27 mouse cellular contexts compared by ENCODE assay signal in genomic region chr19:15948867-15949266, GRCm38 (mm10).
"Had no signal": no experiment of that assay in that cellular context is flagged by ENCODE, and none has a peak within 500 bp of the region (broad histone marks: within the 10 kb centered on the region; RNA-seq: fewer than 3 reads in every experiment).

No protein-coding gene starts in this region.

- H3K4me3 ChIP-seq: left cerebral cortex, adult 2 months; limb, embryonic 10.5 days; limb, embryonic 12.5 days; limb, embryonic 13.5 days; limb, embryonic 15.5 days; liver, embryonic 12.5 days; liver, embryonic 13.5 days; liver, embryonic 15.5 days; lung, embryonic 15.5 days; megakaryocyte, embryonic 14.5 days; midbrain, embryonic 10.5 days; midbrain, embryonic 12.5 days; midbrain, embryonic 13.5 days; midbrain, embryonic 15.5 days had no signal

- H3K36me3 ChIP-seq: limb, embryonic 12.5 days; limb, embryonic 15.5 days; liver, embryonic 12.5 days; liver, embryonic 13.5 days; liver, embryonic 15.5 days; lung, embryonic 15.5 days; midbrain, embryonic 15.5 days had no signal

- DNase-seq: left cerebral cortex, postnatal 4 days; liver; liver, embryonic 13.5 days; liver, postnatal 0 days; lung, adult 18-20 months; lung, adult 2 months; lung, embryonic 14.5 days; lung, postnatal 10 days; lung, postnatal 14 days; lung, postnatal 36 days; lung, postnatal 4 days; midbrain, embryonic 14.5 days had no signal

- H3K4me2 ChIP-seq: limb, embryonic 12.5 days; limb, embryonic 13.5 days; limb, embryonic 15.5 days; liver, embryonic 11.5 days; liver, embryonic 12.5 days; liver, embryonic 13.5 days; liver, embryonic 15.5 days; lung, embryonic 14.5 days; lung, embryonic 15.5 days; midbrain, embryonic 11.5 days; midbrain, embryonic 12.5 days; midbrain, embryonic 13.5 days; midbrain, embryonic 15.5 days had no signal

- H3K27me3 ChIP-seq: limb, embryonic 12.5 days; limb, embryonic 13.5 days; limb, embryonic 15.5 days; liver, embryonic 12.5 days; liver, embryonic 13.5 days; liver, embryonic 15.5 days; lung, embryonic 15.5 days; midbrain, embryonic 12.5 days; midbrain, embryonic 13.5 days; midbrain, embryonic 15.5 days had no signal
